Mouse (Mus musculus): ENCODE results near the gene Gtf2ird2.

Gtf2ird2 gene

DNA sequence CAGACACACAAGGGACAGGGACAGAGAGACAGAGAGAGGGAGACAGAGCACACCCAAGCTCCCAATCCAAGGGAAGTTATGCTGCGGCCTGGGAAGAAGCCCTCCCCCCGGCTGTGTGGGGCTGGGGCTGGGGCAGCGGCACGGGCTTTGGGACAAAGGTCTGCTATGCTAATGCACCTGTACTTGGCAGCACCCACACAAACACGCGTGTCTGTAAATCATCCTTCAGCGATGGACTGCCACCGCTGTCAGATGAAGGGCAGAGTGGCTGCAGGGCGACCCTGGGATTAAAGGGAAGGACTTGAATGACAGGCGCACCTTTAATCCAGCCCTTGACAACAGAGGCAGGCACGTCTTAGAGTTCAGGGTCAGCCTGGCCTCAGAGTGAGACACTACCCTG, 87.6 kb downstream of the Gtf2ird2 start:
- no peak for DNase-seq

DNA sequence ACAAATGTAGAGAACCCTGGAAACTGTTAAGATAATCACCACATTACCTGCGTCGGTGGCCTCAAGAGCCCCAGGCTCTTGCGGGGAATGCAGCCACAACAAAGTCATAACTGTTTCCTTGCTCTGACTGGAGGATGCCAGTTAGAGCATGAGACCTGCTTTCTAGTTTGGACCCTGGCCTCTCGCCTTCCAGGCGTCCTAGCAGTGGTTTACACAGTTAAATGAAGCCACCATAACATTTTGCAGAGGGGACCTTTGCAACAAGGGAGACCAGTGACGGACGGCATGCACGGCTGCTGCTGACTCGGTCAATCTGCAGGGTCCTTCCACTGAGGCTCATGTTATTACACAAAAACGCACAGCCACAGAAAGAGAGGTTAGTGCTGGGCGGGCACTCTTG, 88.9 kb downstream of the Gtf2ird2 start:
- DNase-seq = no peak

DNA sequence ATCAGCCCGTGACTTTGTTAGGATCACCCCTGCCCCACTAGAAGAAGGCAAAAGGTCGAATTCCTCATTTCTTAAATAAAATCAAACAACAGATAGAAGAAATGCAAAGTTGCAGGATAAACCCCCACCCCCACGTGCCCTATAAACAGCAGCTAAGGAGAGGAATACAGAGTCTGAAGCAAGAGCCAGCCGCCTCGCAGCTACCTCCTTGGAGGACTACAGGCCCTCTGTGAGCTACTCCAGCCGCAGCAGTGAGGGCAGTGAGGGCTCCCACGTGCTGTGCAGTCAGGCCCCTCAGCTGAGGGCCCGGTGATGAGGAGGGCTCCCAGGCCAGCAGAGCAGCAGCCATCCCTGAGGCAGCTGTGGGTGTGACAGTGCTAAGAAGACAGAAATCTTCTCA, 89.9 kb downstream of the Gtf2ird2 start:
- no peak for DNase-seq

All from right cerebral cortex, postnatal 14 days (tissue).